Mouse (Mus musculus): ENCODE measurements around the gene Dnttip1. TPM values are rescaled to one million over a fixed set of nuclear protein-coding genes. Genes with fewer than 3 reads are reported as not detected.
A peak's percentile ranks its signal among the peaks of the same experiment; 100 is the strongest.

Gene Dnttip1
- total and polyA plus RNA-seq, 3 experiments: 20.6 to 59.9 TPM; not detected in 1

- no peak for TF ChIP-seq EP300 (IDR thresholded peaks at IDR 0.05; ENCODE audit: low read depth in 1 of 2, low read length in 2 of 2)
- TF ChIP-seq TBP (IDR thresholded peaks at IDR 0.05; ENCODE audit: low read depth, low read length): no peak
Observed at GRCm38 (mm10) chr2:164773229-164773988, 27.6 kb downstream of the Dnttip1 start (continued).

GRCm38 (mm10) chr2:164773989-164774364, 28.2 kb downstream of the Dnttip1 start:
- H3K27ac ChIP-seq (ENCODE audit: control insufficient read depth, low read depth, low read length): peak overlapping the region; percentile 97
- H3K36me3 ChIP-seq (ENCODE audit: control insufficient read depth in 1 of 2, insufficient read depth in 2 of 2, low read length in 2 of 2): peaks cover 2 to 27% of the 10 kb centered on the region in 2 experiments
- H3K9me3 ChIP-seq (replicated peaks; ENCODE audit: insufficient read depth, low read length): no peaks in the 10 kb centered on the region
- DNase-seq (ENCODE audit: low read depth, low spot score): peak; percentile 87
- no peaks in the 10 kb centered on the region for H3K27me3 ChIP-seq (ENCODE audit: control insufficient read depth in 1 of 2, insufficient read depth in 2 of 2, low read length in 2 of 2)
- peak overlapping the region; percentile 59 for H3K9ac ChIP-seq (ENCODE audit: control insufficient read depth, low read depth, low read length, poor library complexity, severe bottlenecking)
- peak overlapping the region; percentile 34 to 51 for H3K4me3 ChIP-seq (ENCODE audit: control insufficient read depth in 1 of 2, insufficient read depth in 1 of 2, low read depth in 2 of 2, low read length in 2 of 2)
- H3K4me1 ChIP-seq (ENCODE audit: control insufficient read depth in 1 of 2, insufficient read depth in 2 of 2, low read length in 2 of 2): peaks cover 3 to 29% of the 10 kb centered on the region in 2 experiments; a peak in 3 of 4 replicates
- H3K79me2 ChIP-seq (ENCODE audit: control insufficient read depth, insufficient read depth, low read length, poor library complexity): peaks cover 24% of the 10 kb centered on the region
- TF ChIP-seq POLR2AphosphoS5 (IDR thresholded peaks at IDR 0.05; ENCODE audit: borderline replicate concordance, low read depth, low read length) (no peak), ZNF384 (IDR thresholded peaks at IDR 0.05; ENCODE audit: low read depth, low read length) (no peak), MAX (IDR thresholded peaks at IDR 0.05; ENCODE audit: low read length) (peak; percentile 75; the same call in 1 of the 2 replicates), CHD1 (IDR thresholded peaks at IDR 0.05; ENCODE audit: low read depth, low read length) (no peak), BHLHE40 (IDR thresholded peaks at IDR 0.05; ENCODE audit: borderline replicate concordance, low read depth, low read length) (0 out of 2 replicates have a peak, but pooled peaks have one; percentile 18), CHD2 (IDR thresholded peaks at IDR 0.05; ENCODE audit: low read length) (no peak), POLR2A (IDR thresholded peaks at IDR 0.05; ENCODE audit: control insufficient read depth in 1 of 2, insufficient read depth in 1 of 2, low read depth in 1 of 2, low read length in 2 of 2, poor library complexity in 1 of 2) (peak in 1 of 2 experiments; percentile 31; a peak in 1 of 4 replicates), E2F4 (IDR thresholded peaks at IDR 0.05; ENCODE audit: borderline replicate concordance, low read depth, low read length) (no peak), SMC3 (IDR thresholded peaks at IDR 0.05; ENCODE audit: low read depth, low read length) (no peak; the same call in 1 of the 2 replicates), MYC (IDR thresholded peaks at IDR 0.05; ENCODE audit: low read depth, low read length) (peak; percentile 80), ETS1 (IDR thresholded peaks at IDR 0.05; ENCODE audit: low read depth, low read length) (peak; percentile 70), ZMIZ1 (IDR thresholded peaks at IDR 0.05; ENCODE audit: low read depth, low read length) (no peak), NRF1 (IDR thresholded peaks at IDR 0.05; ENCODE audit: insufficient read depth, low read depth, low read length, poor library complexity, severe bottlenecking) (no peak), ELF1 (IDR thresholded peaks at IDR 0.05; ENCODE audit: low read depth, low read length) (no peak), JUND (IDR thresholded peaks at IDR 0.05; ENCODE audit: low read depth, low read length) (no peak), KAT2A (conservative IDR thresholded peaks at IDR 0.05; ENCODE audit: low read depth, low read length) (no peak), CTCF (IDR thresholded peaks at IDR 0.05 in 2 of 3, conservative IDR thresholded peaks at IDR 0.05 in 1 of 3; ENCODE audit: control insufficient read depth in 1 of 3, insufficient read depth in 1 of 3, low read depth in 2 of 3, low read length in 3 of 3, poor library complexity in 1 of 3, severe bottlenecking in 1 of 3) (no peak), USF1 (IDR thresholded peaks at IDR 0.05; ENCODE audit: low read depth, low read length) (no peak), MAFK (IDR thresholded peaks at IDR 0.05; ENCODE audit: borderline replicate concordance, low read depth, low read length) (no peak), MAZ (IDR thresholded peaks at IDR 0.05; ENCODE audit: low read depth, low read length) (no peak), MXI1 (IDR thresholded peaks at IDR 0.05; ENCODE audit: low read depth, low read length) (peak; percentile 92), USF2 (IDR thresholded peaks at IDR 0.05; ENCODE audit: borderline replicate concordance in 1 of 2, insufficient read depth in 1 of 2, low read depth in 1 of 2, low read length in 2 of 2) (no peak), TCF12 (IDR thresholded peaks at IDR 0.05; ENCODE audit: low read depth, low read length) (no peak), RAD21 (IDR thresholded peaks at IDR 0.05; ENCODE audit: low read depth, low read length) (no peak), UBTF (IDR thresholded peaks at IDR 0.05; ENCODE audit: borderline replicate concordance, insufficient read depth, low read depth, low read length) (no peak), HCFC1 (IDR thresholded peaks at IDR 0.05; ENCODE audit: low read depth, low read length) (peak; percentile 50; the same call in 1 of the 2 replicates), TAL1 (IDR thresholded peaks at IDR 0.05; ENCODE audit: low read length) (no peak), TBP (IDR thresholded peaks at IDR 0.05; ENCODE audit: low read depth, low read length) (peak; percentile 45; the same call in 1 of the 2 replicates), EP300 (IDR thresholded peaks at IDR 0.05; ENCODE audit: low read depth in 1 of 2, low read length in 2 of 2) (peak; percentile 30 to 63; a peak in 2 of 4 replicates), RCOR1 (IDR thresholded peaks at IDR 0.05; ENCODE audit: low read depth, low read length) (0 out of 2 replicates have a peak, but pooled peaks have one; percentile 17), MYB (IDR thresholded peaks at IDR 0.05; ENCODE audit: low read depth, low read length) (no peak), NELFE (IDR thresholded peaks at IDR 0.05; ENCODE audit: low read depth, low read length) (peak; percentile 44; the same call in 1 of the 2 replicates), GATA1 (IDR thresholded peaks at IDR 0.05; ENCODE audit: low read depth, low read length) (peak; percentile 67; the same call in 1 of the 2 replicates)

Data from MEL (cell line).